Mouse (Mus musculus) bone marrow macrophage, adult 2 months (primary cell): ENCODE data around the gene Gm20388.

Experiments
- CTCF ChIP-seq: IDR thresholded peaks from 2 replicates; pipeline ENCODE4 v1.5.1; 2012; ENCODE audit warnings: low read depth, mild to moderate bottlenecking, low read length, moderate library complexity
- POLR2A ChIP-seq: IDR thresholded peaks from 2 replicates; pipeline ENCODE4 v1.6.1; 2012; ENCODE audit warnings: mild to moderate bottlenecking, low read depth, low read length, borderline replicate concordance

- TF ChIP-seq POLR2A: no peak
- no peak for TF ChIP-seq CTCF
These were observed 2549.3 kb downstream of the Gm20388 start for GRCm38 (mm10) chr8:122459990-122460389.
